Mouse (Mus musculus) liver, postnatal 0 days (tissue): ENCODE measurements at regions not wholly inside any gene's neighbourhood (a gene's known extent, or its start where the extent isn't known, plus 50 kb on each side); places are given as distances from the start of the nearest gene placed in this dataset.

Experiments used
- ATAC-seq: fragments of 200-750 bp; cut with Nextera tagmentation; 2 replicates; pipeline ENCODE4 v1.8.0; 2017; ENCODE audit warnings: mild to moderate bottlenecking, moderate library complexity
- DNase-seq: peaks from one replicate; pipeline ENCODE4 v3.0.0-alpha.2; 2016
- H3K27ac ChIP-seq: fragments of 300-500 bp; sonication (generic); 2 replicates; pipeline ENCODE4 v1.5.1; 2014; ENCODE audit warnings: antibody characterized with exemption, moderate library complexity, mild to moderate bottlenecking, low read depth
- H3K27me3 ChIP-seq: fragments of 300-500 bp; sonication (generic); 2 replicates; pipeline ENCODE4 v1.6.1; 2014; ENCODE audit warnings: low read length, control low read depth, mixed read lengths; ENCODE audit not compliant: insufficient read depth
- H3K36me3 ChIP-seq: fragments of 300-500 bp; sonication (generic); replicated peaks from 2 replicates; pipeline ENCODE4 v1.6.1; 2014; ENCODE audit warnings: mild to moderate bottlenecking, control low read depth, low read length, moderate library complexity, mixed read lengths; ENCODE audit not compliant: insufficient read depth
- H3K4me1 ChIP-seq: fragments of 300-500 bp; sonication (generic); 2 replicates; pipeline ENCODE4 v1.6.1; 2014; ENCODE audit warnings: antibody characterized with exemption, mild to moderate bottlenecking, control low read depth; ENCODE audit not compliant: insufficient read depth
- H3K4me2 ChIP-seq: fragments of 300-500 bp; sonication (generic); 2 replicates; pipeline ENCODE4 v1.6.1; 2014; ENCODE audit warnings: low read depth, mild to moderate bottlenecking, low read length, moderate library complexity, mixed read lengths
- H3K4me3 ChIP-seq: fragments of 300-500 bp; sonication (generic); 2 replicates; pipeline ENCODE4 v1.5.1; 2014; ENCODE audit warnings: low read depth, low read length
- H3K9ac ChIP-seq: fragments of 300-500 bp; sonication (generic); replicated peaks from 2 replicates; pipeline ENCODE4 v1.6.1; 2014; ENCODE audit warnings: mild to moderate bottlenecking, moderate library complexity
- H3K9me3 ChIP-seq: fragments of 300-500 bp; sonication (generic); 2 replicates; pipeline ENCODE4 v1.6.1; 2016; ENCODE audit warnings: mild to moderate bottlenecking, control low read depth, low read length, mixed read lengths
- CTCF ChIP-seq: sonication (generic); IDR thresholded peaks from 2 replicates; pipeline ENCODE4 v1.5.1; 2016; ENCODE audit warnings: antibody characterized with exemption, low read depth
- EP300 ChIP-seq: IDR thresholded peaks from 2 replicates; pipeline ENCODE4 v1.6.1; 2016; ENCODE audit warnings: antibody characterized with exemption, low read depth, mild to moderate bottlenecking
- WGBS: fragments of 180-500 bp; shearing (Covaris S2); extraction: QIAGEN DNeasy Blood & Tissue Kit; methylation state at CpG from one replicate; pipeline ENCODE4 v1.1.7; 2014; ENCODE audit not compliant: insufficient replicate concordance; 5-methylcytosine and 5-hydroxymethylcytosine counted together

GRCm38 (mm10) chr10:56482156-56482716, 105.1 kb downstream of the Gja1 start:
- Histone ChIP-seq H3K4me1 (no peaks in the 10 kb centered on the region), H3K27ac (no peak overlapping the region), H3K4me3 (no peak overlapping the region), H3K9ac (no peak overlapping the region), H3K27me3 (no peaks in the 10 kb centered on the region), H3K36me3 (no peaks in the 10 kb centered on the region), H3K4me2 (no peak overlapping the region), H3K9me3 (no peaks in the 10 kb centered on the region)
- TF ChIP-seq EP300 (no peak), CTCF (no peak)
- DNase-seq (no peak), ATAC-seq (no peak)
- WGBS: 48% methylated on average over 9 of the region's 9 CpGs

GRCm38 (mm10) chr10:56484931-56485330, 107.8 kb downstream of the Gja1 start:
- 86% methylated on average over 8 of the region's 8 CpGs for WGBS
- no peaks in the 10 kb centered on the region for H3K4me1 ChIP-seq
- H3K9ac ChIP-seq: no peak overlapping the region
- no peaks in the 10 kb centered on the region for H3K9me3 ChIP-seq
- DNase-seq (no peak), ATAC-seq (no peak)
- H3K27me3 ChIP-seq: no peaks in the 10 kb centered on the region
- H3K27ac ChIP-seq: no peak overlapping the region
- H3K36me3 ChIP-seq: no peaks in the 10 kb centered on the region
- TF ChIP-seq CTCF (no peak), EP300 (no peak)
- no peak overlapping the region for H3K4me3 ChIP-seq
- H3K4me2 ChIP-seq: no peak overlapping the region

DNA sequence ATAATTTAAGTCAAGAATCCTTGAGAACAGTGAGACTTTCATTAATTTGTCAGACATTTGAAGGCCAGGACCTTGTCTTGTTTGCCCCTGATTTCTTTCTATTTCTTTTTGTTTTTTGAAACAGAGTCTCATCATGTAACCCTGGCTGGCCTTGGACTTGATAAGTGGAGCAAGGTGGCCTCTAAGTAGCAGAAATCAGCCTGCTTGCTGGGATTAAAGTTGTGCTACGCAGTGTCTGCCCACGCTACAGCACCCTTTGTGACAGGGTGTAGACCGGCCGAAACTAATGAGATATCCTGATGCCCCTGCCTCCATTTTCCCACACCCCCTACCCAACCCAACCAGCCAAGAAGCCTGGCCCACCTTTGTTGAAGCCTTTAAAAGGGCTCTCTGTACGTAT, 108.6 kb downstream of the Gja1 start:
- Histone ChIP-seq H3K36me3 (no peaks in the 10 kb centered on the region), H3K27me3 (no peaks in the 10 kb centered on the region), H3K4me1 (no peaks in the 10 kb centered on the region), H3K4me3 (no peak overlapping the region), H3K9ac (no peak overlapping the region), H3K27ac (no peak overlapping the region), H3K4me2 (no peak overlapping the region), H3K9me3 (no peaks in the 10 kb centered on the region)
- DNase-seq (no peak), ATAC-seq (no peak)
- 77% methylated on average over 5 of the region's 5 CpGs for WGBS
- no peak for TF ChIP-seq CTCF
- TF ChIP-seq EP300: no peak

- Histone ChIP-seq H3K4me2 (no peak overlapping the region), H3K9ac (no peak overlapping the region), H3K36me3 (no peaks in the 10 kb centered on the region), H3K9me3 (no peaks in the 10 kb centered on the region), H3K4me1 (no peaks in the 10 kb centered on the region), H3K27me3 (no peaks in the 10 kb centered on the region), H3K4me3 (no peak overlapping the region), H3K27ac (no peak overlapping the region)
- TF ChIP-seq CTCF (no peak), EP300 (no peak)
- DNase-seq (peak; percentile 16), ATAC-seq (no peak)
- WGBS: 30% methylated on average over 6 of the region's 6 CpGs
These were observed 109.5 kb downstream of the Gja1 start for GRCm38 (mm10) chr10:56486584-56486983.

DNA sequence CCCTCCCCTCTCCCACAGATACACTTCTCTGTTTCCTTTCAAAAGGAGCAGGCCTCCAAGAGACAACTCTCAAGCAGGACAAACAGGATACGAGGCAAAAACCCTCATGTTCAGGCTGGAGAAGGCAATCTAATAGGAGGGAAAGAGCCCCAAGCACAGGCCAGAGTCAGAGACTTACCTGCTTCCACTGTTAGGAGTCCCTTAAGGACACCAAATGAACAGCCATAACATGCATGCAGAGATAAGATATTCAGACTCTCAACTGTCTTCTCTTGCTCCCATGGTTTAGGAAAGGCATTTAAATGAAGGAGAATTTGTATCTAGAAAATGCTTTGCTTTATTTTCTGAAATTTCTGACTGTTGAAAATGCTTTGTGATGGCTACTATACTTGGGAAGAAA, 116.3 kb downstream of the Gja1 start:
- no peaks in the 10 kb centered on the region for H3K36me3 ChIP-seq
- no peak overlapping the region for H3K4me2 ChIP-seq

DNA sequence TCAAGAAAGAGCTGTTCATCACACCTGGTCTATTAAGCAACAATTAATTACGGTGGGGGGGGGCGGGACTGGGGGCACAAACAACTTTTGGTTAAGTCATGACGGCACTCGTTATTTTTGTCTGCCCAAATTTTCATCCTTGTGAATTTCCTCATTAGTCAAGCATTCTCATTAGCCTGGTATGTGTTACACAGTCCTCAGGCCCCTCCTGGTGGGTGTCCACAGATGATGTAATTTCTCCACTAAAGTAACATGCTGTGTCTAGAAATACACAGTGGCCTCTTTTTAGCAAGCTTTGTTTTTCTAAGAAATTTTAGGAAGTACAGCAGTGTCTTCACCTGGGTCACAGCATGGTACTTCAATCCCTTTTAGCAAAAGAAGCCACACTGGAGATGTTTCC, 118.2 kb downstream of the Gja1 start:
- Histone ChIP-seq H3K27me3 (no peaks in the 10 kb centered on the region), H3K4me3 (no peak overlapping the region), H3K4me1 (no peaks in the 10 kb centered on the region), H3K36me3 (no peaks in the 10 kb centered on the region), H3K9me3 (no peaks in the 10 kb centered on the region), H3K4me2 (no peak overlapping the region), H3K9ac (no peak overlapping the region), H3K27ac (no peak overlapping the region)
- TF ChIP-seq CTCF (no peak), EP300 (no peak)
- ATAC-seq: no peak
- DNase-seq: no peak
- 81% methylated on average over 4 of the region's 4 CpGs for WGBS

More for the DNA sequence above, 116.3 kb downstream of the Gja1 start:
- Histone ChIP-seq H3K27me3 (no peaks in the 10 kb centered on the region), H3K9ac (no peak overlapping the region), H3K9me3 (no peaks in the 10 kb centered on the region), H3K27ac (no peak overlapping the region), H3K4me3 (no peak overlapping the region), H3K4me1 (no peaks in the 10 kb centered on the region)
- DNase-seq: no peak
- 48% methylated on average over 1 of the region's 1 CpGs for WGBS
- no peak for TF ChIP-seq EP300
- no peak for TF ChIP-seq CTCF
- no peak for ATAC-seq

GRCm38 (mm10) chr10:56519041-56519440, 141.9 kb downstream of the Gja1 start:
- no peaks in the 10 kb centered on the region for H3K27me3 ChIP-seq
- ATAC-seq: no peak
- no peaks in the 10 kb centered on the region for H3K9me3 ChIP-seq
- H3K27ac ChIP-seq: no peak overlapping the region
- H3K36me3 ChIP-seq: no peaks in the 10 kb centered on the region
- H3K9ac ChIP-seq: no peak overlapping the region
- WGBS: 75% methylated on average over 1 of the region's 1 CpGs
- H3K4me1 ChIP-seq: no peaks in the 10 kb centered on the region
- TF ChIP-seq EP300: no peak
- TF ChIP-seq CTCF: no peak
- DNase-seq: no peak
- H3K4me2 ChIP-seq: no peak overlapping the region
- no peak overlapping the region for H3K4me3 ChIP-seq
